In the genomic region with DNA sequence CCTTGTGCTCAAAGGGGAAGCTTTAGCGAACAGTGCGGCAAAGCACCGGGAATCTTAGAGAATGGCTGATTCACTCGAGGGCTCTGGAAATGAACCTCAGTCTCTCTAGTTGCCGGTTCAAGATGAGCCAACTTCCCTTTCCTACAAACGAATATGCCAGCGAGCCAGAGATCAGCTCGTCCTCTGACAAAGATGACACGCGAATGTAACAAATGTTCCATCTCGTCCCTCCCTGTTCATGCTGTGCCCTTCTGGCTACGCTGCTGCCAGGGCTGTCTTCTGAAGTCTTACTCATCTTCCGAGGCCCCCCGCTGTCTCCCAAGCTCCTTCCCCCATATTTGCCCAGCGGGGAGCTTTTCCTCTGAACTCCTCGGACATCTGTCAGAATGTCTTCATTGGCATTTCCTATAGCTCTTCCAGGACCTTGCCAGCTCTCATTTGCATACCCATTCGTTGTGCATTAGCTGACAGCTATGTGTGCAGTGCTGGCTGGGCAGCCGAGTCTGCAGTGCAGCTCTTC, we compare ENCODE assay signal across 23 mouse cellular contexts. TPM values are rescaled to one million over a fixed set of nuclear protein-coding genes. Genes with fewer than 3 reads are reported as not detected.
A peak's percentile ranks its signal among the peaks of the same experiment; 100 is the strongest.
DNase-seq lines count a peak whose midpoint lies in the region; ATAC-seq and TF ChIP-seq lines count a peak whose summit lies in the region.
"Had no signal": no experiment of that assay in that cellular context is flagged by ENCODE, and none has a peak within 500 bp of the region (broad histone marks: within the 10 kb centered on the region; RNA-seq: fewer than 3 reads in every experiment).

No protein-coding gene starts in this region.

- no peak overlapping the region for H3K27ac ChIP-seq in forebrain, postnatal 0 days (ENCODE audit: low read depth, low read length)
- H3K27ac ChIP-seq in forebrain, embryonic 15.5 days (replicated peaks) = no peak overlapping the region
- H3K27ac ChIP-seq: gastrocnemius, adult 2 months; limb, embryonic 15.5 days had no signal

- H3K9ac ChIP-seq in forebrain, postnatal 0 days = no peak overlapping the region
- H3K9ac ChIP-seq in forebrain, embryonic 15.5 days (replicated peaks) = no peak overlapping the region
- H3K9ac ChIP-seq: limb, embryonic 15.5 days had no signal

- no peaks in the 10 kb centered on the region for H3K27me3 ChIP-seq in forebrain, postnatal 0 days (ENCODE audit: insufficient read depth, low read length)
- H3K27me3 ChIP-seq in forebrain, embryonic 15.5 days = no peaks in the 10 kb centered on the region
- H3K27me3 ChIP-seq: limb, embryonic 15.5 days had no signal

- H3K4me1 ChIP-seq in forebrain, postnatal 0 days (ENCODE audit: insufficient read depth) = no peaks in the 10 kb centered on the region
- no peaks in the 10 kb centered on the region for H3K4me1 ChIP-seq in forebrain, embryonic 15.5 days
- H3K4me1 ChIP-seq: limb, embryonic 15.5 days had no signal

- no peak overlapping the region for H3K4me3 ChIP-seq in forebrain, postnatal 0 days (ENCODE audit: low read depth, low read length)
- H3K4me3 ChIP-seq in forebrain, embryonic 15.5 days = no peak overlapping the region
- H3K4me3 ChIP-seq: gastrocnemius, adult 2 months; limb, embryonic 15.5 days had no signal

- peak; percentile 59; the same call in 1 of the 2 replicates for ATAC-seq in forebrain, postnatal 0 days
- ATAC-seq in forebrain, embryonic 15.5 days (replicated peaks) = no peak

- H3K4me2 ChIP-seq in forebrain, postnatal 0 days (ENCODE audit: low read depth) = no peak overlapping the region
- no peak overlapping the region for H3K4me2 ChIP-seq in forebrain, embryonic 15.5 days (replicated peaks)
- H3K4me2 ChIP-seq: heart, embryonic 11.5 days; limb, embryonic 15.5 days had no signal

- TF ChIP-seq CTCF in forebrain, postnatal 0 days (IDR thresholded peaks at IDR 0.05; ENCODE audit: low read depth) = no peak

- WGBS in forebrain, postnatal 0 days = 73% methylated on average over 18 of the region's 18 CpGs
- 78% methylated on average over 18 of the region's 18 CpGs for WGBS in forebrain, embryonic 15.5 days

- no peaks in the 10 kb centered on the region for H3K9me3 ChIP-seq in forebrain, postnatal 0 days (ENCODE audit: low read length)
- H3K9me3 ChIP-seq in forebrain, embryonic 15.5 days = no peaks in the 10 kb centered on the region
- H3K9me3 ChIP-seq: limb, embryonic 15.5 days had no signal

- DNase-seq in forebrain, postnatal 0 days = no peak
- DNase-seq in retina, postnatal 1 day = peak; percentile 54
- no peak for DNase-seq in retina, embryonic 14.5 days (ENCODE audit: low spot score)
- DNase-seq in cerebellum, adult 11 months = peak; percentile 86
- DNase-seq in cerebellum, postnatal 36 days = peak; percentile 88 to 92
- no peak for DNase-seq in adipocyte (ENCODE audit: low spot score)
- no peak for DNase-seq in spleen, postnatal 14 days (ENCODE audit: low spot score in 2 of 2)
- DNase-seq: gastrocnemius, adult 2 months; heart, postnatal 4 days; kidney, adult 2 months; lung, adult 2 months; spleen, adult 18-20 months had no signal

- no peaks in the 10 kb centered on the region for H3K36me3 ChIP-seq in forebrain, postnatal 0 days (ENCODE audit: insufficient read depth)
- no peaks in the 10 kb centered on the region for H3K36me3 ChIP-seq in forebrain, embryonic 15.5 days
- H3K36me3 ChIP-seq: limb, embryonic 15.5 days had no signal

RNA-seq across cellular contexts. Expression of a gene that starts 14.5 kb away (rescaled TPM):
- 13.9 and 15.5 TPM in 2 replicates for total RNA-seq in forebrain, postnatal 0 days (2014; rRNA removed)
- 33.9 and 39.3 TPM in 2 replicates for polyA plus RNA-seq in forebrain, postnatal 0 days (2015; fragmentation: Nextera tagmentation; extraction: Ambion mirVana)
- polyA plus RNA-seq in forebrain, embryonic 15.5 days (2015; fragmentation: Nextera tagmentation; extraction: Ambion mirVana) = 41.0 and 42.3 TPM in 2 replicates

RNA-seq across cellular contexts. Expression of a gene that starts 33.3 kb away (rescaled TPM):
- total RNA-seq in forebrain, postnatal 0 days (2014; rRNA removed) = not detected in 2 replicates
- polyA plus RNA-seq in forebrain, postnatal 0 days (2015; fragmentation: Nextera tagmentation; extraction: Ambion mirVana) = not detected in 2 replicates
- not detected in 2 replicates for polyA plus RNA-seq in forebrain, embryonic 15.5 days (2015; fragmentation: Nextera tagmentation; extraction: Ambion mirVana)
- total RNA-seq: ES-E14; gastrocnemius, adult 2 months; heart, postnatal 4 days; left cerebral cortex, adult 8-10 months; megakaryocyte progenitor cell, adult 5-6 weeks; monocyte, adult 5-6 weeks had no signal
- polyA plus RNA-seq: embryonic facial prominence, embryonic 11.5 days; kidney, adult 2 months; large intestine, adult 2 months; limb, embryonic 15.5 days; lung, adult 2 months; testis, adult 2 months; urinary bladder, adult 2 months had no signal

Comparison
In these comparisons a context has a peak if more than half of its experiments do, and no peak if none do; other contexts are left out.
1. DNase-seq: peak in retina, postnatal 1 day (single experiment), cerebellum, adult 11 months (single experiment) and cerebellum, postnatal 36 days (2 of 2); none in forebrain, postnatal 0 days (single experiment), retina, embryonic 14.5 days (single experiment), adipocyte (single experiment) and spleen, postnatal 14 days (0 of 2).